Mouse (Mus musculus): ENCODE measurements around the gene Il15. TPM values are rescaled to one million over a fixed set of nuclear protein-coding genes. Genes with fewer than 3 reads are reported as not detected.

The Il15 gene
- total and polyA plus RNA-seq, 3 experiments, result not detected

- Histone ChIP-seq H3K9me3 (replicated peaks; ENCODE audit: insufficient read depth, low read length) (no peaks in the 10 kb centered on the region), H3K79me2 (ENCODE audit: control insufficient read depth, insufficient read depth, low read length, poor library complexity) (no peaks in the 10 kb centered on the region), H3K9ac (ENCODE audit: control insufficient read depth, low read depth, low read length, poor library complexity, severe bottlenecking) (no peak overlapping the region), H3K4me1 (ENCODE audit: control insufficient read depth in 1 of 2, insufficient read depth in 2 of 2, low read length in 2 of 2) (no peaks in the 10 kb centered on the region), H3K27me3 (ENCODE audit: control insufficient read depth in 1 of 2, insufficient read depth in 2 of 2, low read length in 2 of 2) (no peaks in the 10 kb centered on the region; a peak in 1 of 4 replicates), H3K4me3 (ENCODE audit: control insufficient read depth in 1 of 2, insufficient read depth in 1 of 2, low read depth in 2 of 2, low read length in 2 of 2) (no peak overlapping the region), H3K27ac (ENCODE audit: control insufficient read depth, low read depth, low read length) (no peak overlapping the region), H3K36me3 (ENCODE audit: control insufficient read depth in 1 of 2, insufficient read depth in 2 of 2, low read length in 2 of 2) (no peaks in the 10 kb centered on the region)
- no peak for TF ChIP-seq ZC3H11A (IDR thresholded peaks at IDR 0.05; ENCODE audit: low read depth, low read length)
- no peak for DNase-seq (ENCODE audit: low read depth, low spot score)
These were observed 111.4 kb downstream of the Il15 start for GRCm38 (mm10) chr8:82291659-82292058.

GRCm38 (mm10) chr8:82285866-82286265 is 117.2 kb downstream of the Il15 start:
- no peak for DNase-seq (ENCODE audit: low read depth, low spot score)
- Histone ChIP-seq H3K27me3 (ENCODE audit: control insufficient read depth in 1 of 2, insufficient read depth in 2 of 2, low read length in 2 of 2) (no peaks in the 10 kb centered on the region; a peak in 1 of 4 replicates), H3K27ac (ENCODE audit: control insufficient read depth, low read depth, low read length) (no peak overlapping the region), H3K9ac (ENCODE audit: control insufficient read depth, low read depth, low read length, poor library complexity, severe bottlenecking) (no peak overlapping the region), H3K4me3 (ENCODE audit: control insufficient read depth in 1 of 2, insufficient read depth in 1 of 2, low read depth in 2 of 2, low read length in 2 of 2) (no peak overlapping the region), H3K4me1 (ENCODE audit: control insufficient read depth in 1 of 2, insufficient read depth in 2 of 2, low read length in 2 of 2) (no peaks in the 10 kb centered on the region), H3K9me3 (replicated peaks; ENCODE audit: insufficient read depth, low read length) (no peaks in the 10 kb centered on the region), H3K36me3 (ENCODE audit: control insufficient read depth in 1 of 2, insufficient read depth in 2 of 2, low read length in 2 of 2) (no peaks in the 10 kb centered on the region), H3K79me2 (ENCODE audit: control insufficient read depth, insufficient read depth, low read length, poor library complexity) (no peaks in the 10 kb centered on the region)
- TF ChIP-seq TCF12 (IDR thresholded peaks at IDR 0.05; ENCODE audit: low read depth, low read length), result no peak
- TF ChIP-seq BHLHE40 (IDR thresholded peaks at IDR 0.05; ENCODE audit: borderline replicate concordance, low read depth, low read length), result no peak
- TF ChIP-seq ZNF384 (IDR thresholded peaks at IDR 0.05; ENCODE audit: low read depth, low read length), result no peak

DNA sequence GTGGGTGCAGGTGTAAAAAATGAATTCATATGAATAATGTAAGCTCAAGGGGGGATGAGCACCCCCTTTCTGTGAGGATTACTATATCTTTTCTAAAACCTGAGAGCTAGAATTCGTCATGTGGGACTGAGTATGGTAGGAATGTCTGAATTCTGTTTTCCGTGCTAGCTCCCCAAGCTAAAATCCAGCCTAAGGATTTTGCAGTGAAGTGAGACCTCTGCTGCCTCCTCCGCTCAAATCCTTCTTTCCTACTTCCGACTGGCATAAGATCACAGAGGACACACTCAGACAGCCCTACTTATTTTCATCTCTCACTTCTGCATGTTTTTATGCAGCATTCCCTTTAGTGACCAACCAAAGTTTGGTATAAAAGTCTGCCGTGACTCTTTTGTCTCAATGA is 121.0 kb downstream of the Il15 start:
- Histone ChIP-seq H3K36me3 (ENCODE audit: control insufficient read depth in 1 of 2, insufficient read depth in 2 of 2, low read length in 2 of 2) (no peaks in the 10 kb centered on the region), H3K9me3 (replicated peaks; ENCODE audit: insufficient read depth, low read length) (no peaks in the 10 kb centered on the region), H3K79me2 (ENCODE audit: control insufficient read depth, insufficient read depth, low read length, poor library complexity) (no peaks in the 10 kb centered on the region), H3K27me3 (ENCODE audit: control insufficient read depth in 1 of 2, insufficient read depth in 2 of 2, low read length in 2 of 2) (no peaks in the 10 kb centered on the region), H3K4me1 (ENCODE audit: control insufficient read depth in 1 of 2, insufficient read depth in 2 of 2, low read length in 2 of 2) (no peaks in the 10 kb centered on the region), H3K27ac (ENCODE audit: control insufficient read depth, low read depth, low read length) (no peak overlapping the region), H3K4me3 (ENCODE audit: control insufficient read depth in 1 of 2, insufficient read depth in 1 of 2, low read depth in 2 of 2, low read length in 2 of 2) (no peak overlapping the region), H3K9ac (ENCODE audit: control insufficient read depth, low read depth, low read length, poor library complexity, severe bottlenecking) (no peak overlapping the region)
- TF ChIP-seq BHLHE40 (IDR thresholded peaks at IDR 0.05; ENCODE audit: borderline replicate concordance, low read depth, low read length), result no peak
- no peak for DNase-seq (ENCODE audit: low read depth, low spot score)
